Mouse (Mus musculus) thymus, adult 2 months (tissue): Measurements from ENCODE around the gene Lhfp.

Experiments
- CTCF ChIP-seq: fragments of 200-500 bp; IDR thresholded peaks from 2 replicates; pipeline ENCODE4 v1.5.1; 2012; ENCODE audit warnings: mild to moderate bottlenecking, control low read depth, low read length, moderate library complexity, borderline replicate concordance; ENCODE audit not compliant: control insufficient read depth, poor library complexity, insufficient read depth; ENCODE audit errors: extremely low read depth
- POLR2A ChIP-seq: fragments of 200-500 bp; IDR thresholded peaks from 2 replicates; pipeline ENCODE4 v1.6.1; 2012; ENCODE audit warnings: mild to moderate bottlenecking, low read length, control low read depth, moderate library complexity; ENCODE audit not compliant: control insufficient read depth, poor library complexity, insufficient read depth; ENCODE audit errors: extremely low read depth

- TF ChIP-seq CTCF (no peak), POLR2A (no peak)
Observed at GRCm38 (mm10) chr3:53202184-53202583, 160.9 kb downstream of the Lhfp start.
